Mouse (Mus musculus): ENCODE results near the gene Pde4c. TPM values are rescaled to one million over a fixed set of nuclear protein-coding genes. Genes with fewer than 3 reads are reported as not detected.
A peak's percentile ranks its signal among the peaks of the same experiment; 100 is the strongest.

The Pde4c gene
- polyA plus RNA-seq, 1 experiment, result 1.1 TPM

DNA sequence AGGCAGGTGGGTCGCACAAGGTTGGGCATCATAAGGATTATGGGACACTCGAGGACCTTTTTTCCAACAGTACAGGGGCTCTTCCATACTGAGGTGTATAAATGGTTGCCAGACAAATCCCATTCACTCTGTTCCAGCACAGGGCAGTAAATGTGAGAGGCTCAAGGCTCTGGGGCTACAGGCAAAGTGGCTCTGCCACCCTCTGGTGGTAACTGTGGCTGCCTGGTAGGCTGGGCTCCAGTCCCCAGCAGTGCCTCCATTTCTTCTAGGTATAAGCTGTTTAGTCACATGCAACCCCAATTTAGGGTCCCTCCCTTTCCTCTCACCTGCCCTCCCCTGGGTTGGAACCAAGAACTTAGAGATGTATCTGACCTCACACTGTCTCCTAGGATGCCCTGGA is 71.8 kb downstream of the Pde4c start:
- H3K4me1 ChIP-seq (ENCODE audit: control insufficient read depth, insufficient read depth, low read length), result peaks cover 35% of the 10 kb centered on the region

DNA sequence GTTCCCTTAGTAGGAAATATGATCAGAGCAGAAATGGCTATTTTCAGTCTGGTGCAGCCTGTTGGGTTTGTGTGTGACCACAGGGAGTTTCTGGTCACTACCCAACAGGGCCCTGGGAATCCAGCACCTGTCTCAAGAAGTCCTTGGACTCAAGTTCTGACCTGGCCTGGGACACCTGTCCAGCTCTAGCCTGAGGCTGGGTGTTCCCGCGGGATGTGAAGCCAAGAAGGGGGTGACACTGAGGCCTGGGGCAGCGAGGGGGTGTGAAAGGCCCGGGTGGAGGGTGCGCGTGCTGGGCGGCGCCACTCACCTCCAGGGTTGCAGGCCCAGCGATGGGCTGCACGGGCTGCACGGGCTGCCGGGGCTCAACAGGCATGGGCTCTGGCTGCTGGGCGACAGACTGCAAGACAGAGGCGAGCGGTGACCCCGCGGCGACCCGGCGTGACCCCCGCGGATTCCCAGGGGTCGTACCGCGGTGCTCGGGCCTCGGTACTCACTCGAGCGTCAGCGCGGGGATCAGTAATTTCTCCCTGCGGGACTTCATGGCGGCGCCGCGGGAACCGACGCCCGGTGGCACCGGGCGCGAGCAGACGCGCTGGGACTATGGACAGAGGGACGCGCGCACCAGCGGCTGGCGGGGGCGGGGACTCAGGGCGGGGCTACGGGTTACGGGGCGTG is 73.0 kb downstream of the Pde4c start:
- no peaks in the 10 kb centered on the region for H3K36me3 ChIP-seq (ENCODE audit: control insufficient read depth, insufficient read depth, low read length)
- TF ChIP-seq CTCF (IDR thresholded peaks at IDR 0.05; ENCODE audit: control insufficient read depth, insufficient read depth, insufficient replicate concordance, low read depth, low read length), result no peak
- peak overlapping the region; percentile 71 for H3K4me3 ChIP-seq (ENCODE audit: control insufficient read depth, low read depth, low read length)
- H3K4me1 ChIP-seq (ENCODE audit: control insufficient read depth, insufficient read depth, low read length), result peaks cover 34% of the 10 kb centered on the region
- no peaks in the 10 kb centered on the region for H3K27me3 ChIP-seq (ENCODE audit: control insufficient read depth, insufficient read depth, low read length)
- H3K27ac ChIP-seq (ENCODE audit: control insufficient read depth, insufficient read depth, low read depth, low read length), result no peak overlapping the region

More for the DNA sequence above, 71.8 kb downstream of the Pde4c start:
- no peak for TF ChIP-seq POLR2A (IDR thresholded peaks at IDR 0.05; ENCODE audit: control insufficient read depth, low read depth, low read length)
- TF ChIP-seq CTCF (IDR thresholded peaks at IDR 0.05; ENCODE audit: control insufficient read depth, insufficient read depth, insufficient replicate concordance, low read depth, low read length), result no peak
- no peaks in the 10 kb centered on the region for H3K36me3 ChIP-seq (ENCODE audit: control insufficient read depth, insufficient read depth, low read length)
- H3K4me3 ChIP-seq (ENCODE audit: control insufficient read depth, low read depth, low read length), result no peak overlapping the region
- H3K27me3 ChIP-seq (ENCODE audit: control insufficient read depth, insufficient read depth, low read length), result no peaks in the 10 kb centered on the region
- H3K27ac ChIP-seq (ENCODE audit: control insufficient read depth, insufficient read depth, low read depth, low read length), result no peak overlapping the region

DNA sequence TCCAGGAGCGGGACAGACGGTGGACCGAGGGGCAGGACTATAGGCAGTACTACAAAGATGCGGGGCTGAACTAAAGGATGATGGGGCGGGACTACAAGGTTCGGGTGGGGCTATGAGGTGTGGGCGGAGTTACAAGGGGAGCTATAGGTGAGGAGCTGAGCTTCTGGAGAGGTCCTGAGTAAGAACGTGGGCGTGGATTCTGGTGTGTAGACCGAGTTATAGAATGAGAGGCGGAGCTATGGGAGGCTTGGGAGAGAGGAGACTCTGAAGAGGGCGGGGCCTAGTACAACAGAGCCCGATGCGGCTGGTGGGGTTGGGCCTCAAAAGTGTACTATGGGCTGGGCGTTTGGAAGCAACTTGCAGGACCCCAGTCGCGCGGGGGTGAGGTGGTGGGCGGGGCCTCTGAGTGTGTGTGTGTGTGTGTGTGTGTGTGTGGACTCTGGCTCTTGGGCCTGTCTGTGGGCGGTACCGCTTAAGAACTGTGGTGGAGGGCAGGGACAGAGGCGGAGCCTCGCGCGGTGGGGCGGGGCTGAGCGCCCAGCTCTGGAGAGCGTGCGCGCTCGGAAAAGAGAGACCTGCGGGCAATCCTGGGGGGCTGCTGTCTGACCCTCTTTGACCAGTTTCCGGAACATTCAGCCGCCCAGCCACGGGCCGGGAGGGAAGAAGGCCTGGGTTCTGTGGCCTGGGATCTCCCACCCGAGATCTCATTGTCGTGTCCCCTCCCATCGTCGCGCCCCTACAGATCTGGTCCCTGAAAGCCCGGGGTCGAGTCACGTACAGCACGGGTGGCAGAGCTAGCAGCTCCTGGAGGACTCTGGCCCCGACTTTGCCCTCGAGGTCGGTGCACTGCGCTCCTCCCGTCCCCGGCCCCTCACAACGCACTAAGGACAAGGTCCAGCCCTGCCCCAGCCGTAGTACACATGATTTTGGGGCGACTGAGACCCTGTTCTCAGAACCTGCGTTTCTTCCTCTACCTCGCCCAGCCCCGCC is 73.9 kb downstream of the Pde4c start:
- H3K27me3 ChIP-seq (ENCODE audit: control insufficient read depth, insufficient read depth, low read length), result no peaks in the 10 kb centered on the region
- TF ChIP-seq POLR2A (IDR thresholded peaks at IDR 0.05; ENCODE audit: control insufficient read depth, low read depth, low read length), result no peak
- no peaks in the 10 kb centered on the region for H3K36me3 ChIP-seq (ENCODE audit: control insufficient read depth, insufficient read depth, low read length)
- peak overlapping the region; percentile 71 for H3K4me3 ChIP-seq (ENCODE audit: control insufficient read depth, low read depth, low read length)
- peaks cover 29% of the 10 kb centered on the region for H3K4me1 ChIP-seq (ENCODE audit: control insufficient read depth, insufficient read depth, low read length)
- H3K27ac ChIP-seq (ENCODE audit: control insufficient read depth, insufficient read depth, low read depth, low read length), result no peak overlapping the region

DNA sequence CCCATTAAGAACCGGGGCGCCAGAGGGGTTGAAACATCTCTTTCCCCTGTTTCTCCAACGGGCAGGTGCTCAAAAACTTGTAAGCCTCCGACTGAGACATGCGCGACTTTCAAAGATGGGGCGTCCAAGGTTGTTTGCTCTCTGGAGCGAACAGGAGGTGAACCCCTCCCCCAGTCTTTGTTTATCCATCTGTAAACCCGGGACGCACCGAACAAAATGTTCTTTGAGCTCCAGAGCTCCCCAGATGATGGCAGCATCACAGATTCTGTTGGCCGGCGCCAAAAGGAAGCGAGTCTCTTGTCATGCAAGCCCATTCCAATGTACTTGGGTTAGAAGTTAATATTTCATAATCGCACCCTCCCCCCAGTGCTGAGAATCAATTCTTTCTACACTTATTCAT is 74.8 kb downstream of the Pde4c start:
- Histone ChIP-seq H3K27me3 (ENCODE audit: control insufficient read depth, insufficient read depth, low read length) (no peaks in the 10 kb centered on the region), H3K4me3 (ENCODE audit: control insufficient read depth, low read depth, low read length) (no peak overlapping the region), H3K4me1 (ENCODE audit: control insufficient read depth, insufficient read depth, low read length) (peaks cover 21% of the 10 kb centered on the region), H3K36me3 (ENCODE audit: control insufficient read depth, insufficient read depth, low read length) (no peaks in the 10 kb centered on the region), H3K27ac (ENCODE audit: control insufficient read depth, insufficient read depth, low read depth, low read length) (no peak overlapping the region)
- TF ChIP-seq CTCF (IDR thresholded peaks at IDR 0.05; ENCODE audit: control insufficient read depth, insufficient read depth, insufficient replicate concordance, low read depth, low read length), result no peak
- no peak for TF ChIP-seq POLR2A (IDR thresholded peaks at IDR 0.05; ENCODE audit: control insufficient read depth, low read depth, low read length)

DNA sequence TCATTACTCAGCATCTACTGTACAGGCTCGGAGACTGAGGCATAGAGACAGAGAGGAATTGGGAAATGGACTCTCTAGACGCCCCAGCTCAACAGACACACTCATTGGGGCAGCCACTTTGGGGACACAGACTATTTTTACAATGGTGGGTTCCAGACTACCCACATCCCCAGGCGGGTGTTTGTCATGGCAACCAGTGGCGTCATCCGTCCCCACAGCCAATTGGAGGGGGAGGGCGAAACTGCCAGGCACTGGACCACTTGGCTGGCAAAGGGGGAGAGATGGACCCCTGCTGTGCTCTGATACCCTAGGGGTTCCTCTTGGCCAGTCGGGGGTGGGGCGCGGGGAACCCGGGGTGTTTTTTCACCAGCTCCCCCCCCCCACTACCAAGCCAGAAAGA is 77.1 kb downstream of the Pde4c start:
- Histone ChIP-seq H3K27ac (ENCODE audit: control insufficient read depth, insufficient read depth, low read depth, low read length) (no peak overlapping the region), H3K4me3 (ENCODE audit: control insufficient read depth, low read depth, low read length) (no peak overlapping the region), H3K4me1 (ENCODE audit: control insufficient read depth, insufficient read depth, low read length) (peaks cover 28% of the 10 kb centered on the region), H3K36me3 (ENCODE audit: control insufficient read depth, insufficient read depth, low read length) (no peaks in the 10 kb centered on the region), H3K27me3 (ENCODE audit: control insufficient read depth, insufficient read depth, low read length) (no peaks in the 10 kb centered on the region; the same call in 1 of the 2 replicates)
- TF ChIP-seq CTCF (IDR thresholded peaks at IDR 0.05; ENCODE audit: control insufficient read depth, insufficient read depth, insufficient replicate concordance, low read depth, low read length) (no peak), POLR2A (IDR thresholded peaks at IDR 0.05; ENCODE audit: control insufficient read depth, low read depth, low read length) (no peak)

Other genes with a start within 250 kb of the Pde4c start
- gene Klhl26, start 246.8 kb upstream of the Pde4c start, polyA plus RNA-seq (2012; rRNA removed), result 3.6 and 4.8 TPM in 2 replicates
- gene Tmem59l, start 236.4 kb upstream of the Pde4c start, polyA plus RNA-seq (2012; rRNA removed), result 62.6 and 62.9 TPM in 2 replicates
- 126 and 137 TPM in 2 replicates for gene Crlf1, start 230.6 kb upstream of the Pde4c start, polyA plus RNA-seq (2012; rRNA removed)
- gene Rex1bd, start 217.0 kb upstream of the Pde4c start, polyA plus RNA-seq (2012; rRNA removed), result 23.9 and 26.9 TPM in 2 replicates
- gene Uba52, start 212.9 kb upstream of the Pde4c start, polyA plus RNA-seq (2012; rRNA removed), result 768 and 853 TPM in 2 replicates
- 179 and 198 TPM in 2 replicates for gene Fkbp8, start 196.0 kb upstream of the Pde4c start, polyA plus RNA-seq (2012; rRNA removed)
- gene Kxd1, start 195.8 kb upstream of the Pde4c start, polyA plus RNA-seq (2012; rRNA removed), result 77.9 and 84.7 TPM in 2 replicates
- 42.5 and 43.8 TPM in 2 replicates for gene Ell, start 184.3 kb upstream of the Pde4c start, polyA plus RNA-seq (2012; rRNA removed)
- 561 and 588 TPM in 2 replicates for gene Isyna1, start 129.3 kb upstream of the Pde4c start, polyA plus RNA-seq (2012; rRNA removed)
- gene Ssbp4, start 114.8 kb upstream of the Pde4c start, polyA plus RNA-seq (2012; rRNA removed), result 35.6 and 38.9 TPM in 2 replicates
- 1.4 TPM in 2 replicates for gene Lrrc25, start 107.6 kb upstream of the Pde4c start, polyA plus RNA-seq (2012; rRNA removed)
- gene Gdf15, start 91.3 kb upstream of the Pde4c start, polyA plus RNA-seq (2012; rRNA removed), result 1.3 and 1.4 TPM in 2 replicates
- gene Pgpep1, start 63.3 kb upstream of the Pde4c start, polyA plus RNA-seq (2012; rRNA removed), result 3.7 and 4.9 TPM in 2 replicates
- gene Lsm4, start 50.5 kb upstream of the Pde4c start, polyA plus RNA-seq (2012; rRNA removed), result 148 and 168 TPM in 2 replicates
- gene Jund, start 24.8 kb upstream of the Pde4c start, polyA plus RNA-seq (2012; rRNA removed), result 79.2 and 105 TPM in 2 replicates
- 286 and 302 TPM in 2 replicates for gene Iqcn, start 20.3 kb upstream of the Pde4c start, polyA plus RNA-seq (2012; rRNA removed)
- gene Gm3336, start 5.2 kb upstream of the Pde4c start, polyA plus RNA-seq (2012; rRNA removed), result 0.86 and 0.91 TPM in 2 replicates
- gene Rab3a, start 31.0 kb downstream of the Pde4c start, polyA plus RNA-seq (2012; rRNA removed), result 7.9 and 8.2 TPM in 2 replicates
- gene Mpv17l2, start 37.2 kb downstream of the Pde4c start, polyA plus RNA-seq (2012; rRNA removed), result 13.5 and 14.4 TPM in 2 replicates
- gene Pik3r2, start 53.0 kb downstream of the Pde4c start, polyA plus RNA-seq (2012; rRNA removed), result 25.1 and 30.8 TPM in 2 replicates
- gene Mast3, start 81.3 kb downstream of the Pde4c start, polyA plus RNA-seq (2012; rRNA removed), result 11.0 and 13.1 TPM in 2 replicates
- gene Il12rb1, start 84.7 kb downstream of the Pde4c start, polyA plus RNA-seq (2012; rRNA removed), result 0.25 and 0.40 TPM in 2 replicates
- 17.1 and 19.4 TPM in 2 replicates for gene Arrdc2, start 116.0 kb downstream of the Pde4c start, polyA plus RNA-seq (2012; rRNA removed)
- 0.72 and 1.5 TPM in 2 replicates for gene Kcnn1, start 139.5 kb downstream of the Pde4c start, polyA plus RNA-seq (2012; rRNA removed)
- 51.3 and 65.9 TPM in 2 replicates for gene Ccdc124, start 150.2 kb downstream of the Pde4c start, polyA plus RNA-seq (2012; rRNA removed)
- 1.3 and 1.5 TPM in 2 replicates for gene Slc5a5, start 169.0 kb downstream of the Pde4c start, polyA plus RNA-seq (2012; rRNA removed)
- 1,162 and 1,446 TPM in 2 replicates for gene Rpl18a, start 173.7 kb downstream of the Pde4c start, polyA plus RNA-seq (2012; rRNA removed)
- gene Map1s, start 182.2 kb downstream of the Pde4c start, polyA plus RNA-seq (2012; rRNA removed), result 18.3 and 18.5 TPM in 2 replicates